Mouse (Mus musculus): Measurements from ENCODE around the gene Ip6k2.

GRCm38 (mm10) chr9:108742048-108742447 lies 41.5 kb upstream of the Ip6k2 start:
- TF ChIP-seq POLR2A (IDR thresholded peaks at IDR 0.05; ENCODE audit: insufficient read length, low read depth), result no peak
- no peak for TF ChIP-seq E2F4 (IDR thresholded peaks at IDR 0.05; ENCODE audit: insufficient read depth)
- TF ChIP-seq USF1 (IDR thresholded peaks at IDR 0.05; ENCODE audit: low read depth), result no peak
